Mouse (Mus musculus): ENCODE results near the gene Col4a6. TPM values are rescaled to one million over a fixed set of nuclear protein-coding genes. Genes with fewer than 3 reads are reported as not detected.

The Col4a6 gene
- 0.05 TPM for polyA plus RNA-seq (2014; fragmentation: Illumina TruSeq; extraction: RNeasy Lipid Tissue Mini Kit (QIAGEN cat#74804); ENCODE audit: low read depth, low replicate concordance)

DNA sequence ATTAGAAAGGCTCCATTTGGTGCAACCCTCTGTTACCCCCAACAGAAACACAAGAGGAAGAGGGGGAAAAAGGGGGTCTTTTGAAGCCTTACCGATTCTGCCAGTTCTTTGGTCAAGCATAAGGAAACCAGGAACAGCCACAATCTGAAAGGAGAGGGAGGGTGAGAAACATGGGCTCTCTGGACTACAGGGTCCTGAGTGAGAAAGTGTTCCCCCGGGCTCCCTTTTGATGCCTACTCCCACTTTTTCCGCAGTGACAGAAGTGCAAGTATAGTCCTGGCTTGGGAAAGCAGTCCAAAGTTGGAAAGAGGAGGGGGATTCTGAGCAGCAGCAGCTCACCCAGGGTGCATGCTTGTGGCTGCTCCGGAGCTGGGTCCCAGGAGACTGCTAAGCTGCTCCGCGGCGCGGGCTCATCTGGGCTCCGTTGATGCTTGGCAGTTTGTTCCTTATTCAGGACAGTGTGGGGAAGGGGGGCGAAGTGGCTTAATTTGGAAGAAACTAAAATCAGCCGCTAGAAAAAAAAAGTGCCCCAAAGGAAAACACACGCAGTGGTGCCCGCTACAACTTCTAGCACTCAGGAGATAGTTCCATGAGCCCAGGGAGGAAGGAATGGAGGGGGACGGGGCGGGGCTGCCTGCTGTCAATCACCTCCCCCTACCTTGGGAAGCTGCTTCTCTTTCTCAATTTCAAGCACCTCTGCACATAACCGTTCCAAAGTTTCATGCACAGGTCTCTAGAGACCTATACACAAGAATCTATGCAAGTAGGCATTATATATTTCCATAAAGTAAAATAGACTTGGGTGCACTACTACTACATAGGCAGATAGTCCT lies at the start of gene Col4a6:
Gene Col4a6 (minus strand): TSS at position 607 of the 833 bp plus-strand sequence.

DNA sequence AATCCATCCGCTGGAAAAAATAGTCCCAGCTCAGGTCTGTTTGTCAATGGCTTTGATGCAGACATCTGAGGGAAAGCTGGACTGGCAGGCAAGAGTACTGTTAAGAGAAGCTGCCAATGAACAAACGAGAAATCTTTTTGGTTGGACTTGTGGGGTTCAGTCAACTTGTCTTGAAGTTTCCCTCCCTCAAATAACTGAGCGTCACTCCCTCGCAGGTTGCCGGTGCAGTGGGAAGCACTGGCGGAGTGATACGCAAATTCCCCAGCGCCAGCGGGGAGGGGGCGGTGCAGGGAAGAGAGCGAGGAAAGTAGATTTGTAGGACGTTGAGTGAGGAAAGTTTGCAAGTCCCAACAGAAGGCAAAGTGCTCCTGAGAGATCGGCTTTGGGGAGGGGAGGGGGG lies 1.2 kb upstream of the Col4a6 start, which contains the start of gene Col4a5:
Gene Col4a5 (plus strand): TSS at position 276 of the 400 bp plus-strand sequence.

Other genes starting within 250 kb of the Col4a6 start
- 2.5 TPM for gene Col4a5, start 1.3 kb upstream of the Col4a6 start, polyA plus RNA-seq (2014; fragmentation: Illumina TruSeq; extraction: RNeasy Lipid Tissue Mini Kit (QIAGEN cat#74804); ENCODE audit: low read depth, low replicate concordance)